Mouse (Mus musculus): ENCODE measurements at regions not wholly inside any gene's neighbourhood (a gene's known extent, or its start where the extent isn't known, plus 50 kb on each side); places are given as distances from the start of the nearest gene placed in this dataset.

DNA sequence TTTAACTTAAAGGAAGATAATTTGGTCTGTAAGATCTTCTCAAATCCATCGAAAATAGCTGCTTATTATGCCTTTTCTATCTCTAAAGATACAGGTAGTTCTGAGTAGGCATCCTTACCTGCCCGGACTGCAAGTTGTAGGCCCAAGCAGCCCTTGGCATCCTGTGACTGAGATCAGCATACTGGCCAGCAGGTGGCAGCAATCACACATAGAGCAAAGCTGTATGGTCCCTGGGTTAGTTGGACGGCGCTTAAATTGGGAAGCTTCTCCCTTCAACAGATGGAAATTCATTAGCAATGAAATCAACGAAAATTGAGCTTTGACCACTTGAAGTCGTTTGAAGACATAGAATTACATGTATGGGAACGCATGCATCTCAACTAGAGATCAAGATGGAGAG is 61.0 kb downstream of the Ccng2 start:
- peak; percentile 68 for DNase-seq

DNA sequence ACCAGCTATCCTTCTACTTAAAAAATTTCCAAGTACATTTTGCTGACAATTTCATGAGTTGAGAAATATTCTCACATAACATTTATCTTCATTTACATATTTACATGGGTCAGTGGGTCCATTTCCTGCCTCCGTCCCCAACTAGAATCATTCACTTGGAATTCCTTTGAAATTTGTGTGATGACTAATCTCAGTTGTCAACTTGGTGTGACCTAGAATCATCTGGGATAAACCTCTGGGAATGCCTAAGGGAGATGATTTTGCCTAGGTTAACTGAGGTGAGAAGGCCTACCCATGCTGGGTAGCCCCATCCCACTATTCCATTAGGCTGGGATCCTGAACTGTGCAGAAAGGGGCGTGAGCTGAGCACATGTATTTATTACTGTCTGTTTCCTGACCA is 63.8 kb downstream of the Ccng2 start:
- DNase-seq: no peak

GRCm38 (mm10) chr5:93353101-93353500 is 86.0 kb downstream of the Ccng2 start:
- DNase-seq: no peak

Data from thymus, postnatal 14 days (tissue).